Mouse (Mus musculus): ENCODE results near the gene Olfr884.

- TF ChIP-seq MAFK (IDR thresholded peaks at IDR 0.05; ENCODE audit: insufficient read depth, low read depth, low read length): no peak
- no peak for TF ChIP-seq CHD2 (IDR thresholded peaks at IDR 0.05; ENCODE audit: low read depth, low read length)
- TF ChIP-seq HCFC1 (IDR thresholded peaks at IDR 0.05; ENCODE audit: borderline replicate concordance, insufficient read depth, low read length): no peak
Measured at GRCm38 (mm10) chr9:38083772-38084171, 37.4 kb downstream of the Olfr884 start, which contains the start of gene Olfr887.
